Mouse (Mus musculus) adrenal gland (tissue): ENCODE data around the gene Krt77.

Source experiments
- intact Hi-C: fragments of 180-260 bp; cut with DNase I; formaldehyde crosslinking; loops from one replicate; pipeline ENCODE4 v1.15.1; 2025
- microRNA-seq, 2 experiments: library from miRNA; unstranded; fragments of <30 nt; microRNA quantifications; one replicate each; pipeline ENCODE4; 2019

The Krt77 gene

GRCm38 (mm10) chr15:101834784-101835328 lies 34.6 kb downstream of the Krt77 start:
- intact Hi-C loops = no loop called here

GRCm38 (mm10) chr15:101833131-101833530 lies 36.4 kb downstream of the Krt77 start:
- intact Hi-C loops = no loop called here

DNA sequence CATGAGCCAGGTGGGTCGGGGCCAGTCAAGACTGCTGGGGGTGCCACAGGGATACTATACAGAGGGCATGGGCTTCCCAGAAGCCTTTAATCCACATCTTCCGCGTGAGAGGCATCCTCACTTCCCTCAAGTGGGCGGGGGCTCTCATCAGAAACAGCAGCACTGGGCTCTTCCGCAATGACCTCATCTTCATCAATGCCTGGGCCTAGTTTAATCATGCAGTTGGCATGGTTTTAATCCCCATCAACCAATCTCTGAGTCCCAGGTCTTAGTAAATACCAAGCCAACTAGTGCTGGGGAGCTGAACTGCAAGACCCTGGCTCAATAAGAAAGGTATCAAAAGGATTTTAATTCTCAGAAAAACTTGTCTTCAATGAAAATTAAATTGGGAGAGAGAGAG lies 40.1 kb downstream of the Krt77 start:
- intact Hi-C loops = no loop called here

DNA sequence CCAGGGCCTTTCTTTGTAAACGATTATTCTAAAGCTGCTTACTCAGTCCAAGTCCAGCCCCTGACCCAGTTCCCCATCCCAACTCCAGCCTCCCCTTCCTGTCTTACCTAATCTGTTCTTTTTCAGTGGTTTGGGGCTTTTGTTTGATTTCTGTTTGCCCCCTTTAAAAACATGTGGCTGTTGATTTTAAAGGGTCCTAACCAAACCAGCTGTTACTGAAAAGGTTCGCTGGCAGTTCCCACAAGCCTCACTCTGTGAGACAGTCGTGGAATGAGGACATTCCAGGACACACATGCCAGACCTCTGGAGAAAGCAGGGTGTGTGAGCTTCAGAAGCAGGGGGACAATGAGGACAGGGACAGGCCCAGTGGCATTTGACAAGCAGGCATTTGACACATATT lies 47.7 kb downstream of the Krt77 start:
- intact Hi-C loops = no loop called here

DNA sequence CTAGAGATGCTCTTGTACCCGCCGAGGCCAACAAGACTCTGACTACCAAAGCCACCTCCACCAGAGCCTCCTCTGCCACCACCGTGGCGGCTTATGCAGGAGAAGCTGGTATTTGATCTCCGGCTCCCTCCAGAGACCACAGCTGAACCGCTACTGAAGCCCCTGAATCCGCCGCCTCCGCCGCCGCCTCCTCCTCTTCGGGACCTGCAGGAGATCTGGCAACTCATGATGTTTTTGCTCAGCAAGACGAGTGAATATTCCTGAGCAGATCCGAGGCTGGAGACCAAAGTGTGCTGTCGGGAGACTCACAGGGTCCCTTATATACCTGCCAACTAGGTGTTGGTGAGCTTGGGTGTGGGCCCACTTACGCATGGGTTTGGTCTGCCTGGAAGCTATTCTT lies 51.6 kb downstream of the Krt77 start, which contains the start of gene Krt2:
Krt2 (minus strand) TSS at position 295 of the 400 bp plus-strand sequence.
- intact Hi-C loops = no loop called here

Small RNA genes lying within 50 kb of the gene (microRNA-seq; reads per million reads assigned to microRNA genes)
- 0 reads per million in 2 experiments for gene Gm44356
